Mouse (Mus musculus): ENCODE measurements at regions not wholly inside any gene's neighbourhood (a gene's known extent, or its start where the extent isn't known, plus 50 kb on each side); places are given as distances from the start of the nearest gene placed in this dataset.

- no peak for DNase-seq (ENCODE audit: low spot score in 2 of 2)
Observed at GRCm38 (mm10) chr10:66909905-66910681, 185.8 kb upstream of the Jmjd1c start.

DNA sequence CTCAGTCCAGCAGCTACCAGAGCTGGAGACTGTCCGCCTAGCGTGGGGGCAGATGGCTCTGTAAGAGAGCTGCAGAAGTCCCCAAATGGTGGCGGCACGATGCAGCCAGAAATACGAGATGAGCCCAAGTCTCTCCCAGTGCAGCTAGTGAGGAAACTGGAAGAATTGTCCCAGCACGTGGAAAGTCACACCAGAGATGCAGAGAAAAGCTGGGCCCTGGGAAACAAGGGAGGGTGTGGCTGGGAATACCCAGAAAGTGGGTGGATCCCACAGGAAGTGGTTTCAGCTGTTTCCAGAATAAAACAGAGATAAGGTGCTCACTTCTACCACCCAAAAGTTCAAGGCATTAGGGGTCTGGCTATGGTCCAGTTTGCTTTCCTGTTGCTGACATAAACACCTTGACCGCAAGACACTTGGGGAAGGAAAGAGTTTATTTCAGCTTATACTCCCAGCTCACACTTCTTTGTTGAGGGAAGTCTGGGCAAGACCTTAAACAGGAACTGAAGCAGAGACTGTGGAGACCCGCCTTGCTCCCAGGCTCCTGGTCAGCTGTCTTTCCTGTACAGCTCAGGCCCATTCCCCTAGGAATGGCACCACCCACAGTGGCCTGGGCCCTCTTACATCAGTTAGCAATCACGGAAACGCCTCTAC, 184.5 kb upstream of the Jmjd1c start:
- DNase-seq (ENCODE audit: low spot score in 2 of 2), result no peak

GRCm38 (mm10) chr10:66912440-66912839, 183.5 kb upstream of the Jmjd1c start:
- no peak for DNase-seq (ENCODE audit: low spot score in 2 of 2)

- DNase-seq (ENCODE audit: low spot score in 2 of 2), result no peak
Observed at GRCm38 (mm10) chr10:66913187-66913586, 182.7 kb upstream of the Jmjd1c start.

- DNase-seq (ENCODE audit: low spot score in 2 of 2), result no peak
Observed at GRCm38 (mm10) chr10:66913627-66914026, 182.3 kb upstream of the Jmjd1c start.

- DNase-seq (ENCODE audit: low spot score in 2 of 2), result no peak
Observed at GRCm38 (mm10) chr10:66914288-66914975, 181.5 kb upstream of the Jmjd1c start.

DNA sequence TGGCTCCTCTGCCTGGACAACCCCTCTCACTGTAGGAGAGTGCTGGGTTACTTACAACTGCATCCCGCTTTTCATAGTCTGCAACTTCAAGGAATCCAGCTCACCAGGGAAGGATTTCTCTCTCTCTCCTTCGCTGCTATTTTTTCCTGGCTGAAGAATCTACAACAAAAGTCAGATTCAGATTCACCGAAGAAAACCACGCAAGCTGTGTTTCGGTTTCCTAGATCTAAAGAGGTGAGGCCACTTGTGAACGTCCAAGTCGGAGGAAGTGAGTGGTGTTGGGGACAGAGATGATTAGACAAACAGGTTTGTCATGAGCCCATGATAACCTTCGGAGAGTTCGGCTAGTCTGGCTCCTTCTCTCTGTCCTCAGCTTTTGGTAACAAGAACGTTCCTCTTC, 180.1 kb upstream of the Jmjd1c start:
- no peak for DNase-seq (ENCODE audit: low spot score in 2 of 2)

GRCm38 (mm10) chr10:66917725-66918124, 178.2 kb upstream of the Jmjd1c start:
- DNase-seq (ENCODE audit: low spot score in 2 of 2), result no peak

- DNase-seq (ENCODE audit: low spot score in 2 of 2), result no peak
Observed at GRCm38 (mm10) chr10:66918713-66919112, 177.2 kb upstream of the Jmjd1c start.

DNA sequence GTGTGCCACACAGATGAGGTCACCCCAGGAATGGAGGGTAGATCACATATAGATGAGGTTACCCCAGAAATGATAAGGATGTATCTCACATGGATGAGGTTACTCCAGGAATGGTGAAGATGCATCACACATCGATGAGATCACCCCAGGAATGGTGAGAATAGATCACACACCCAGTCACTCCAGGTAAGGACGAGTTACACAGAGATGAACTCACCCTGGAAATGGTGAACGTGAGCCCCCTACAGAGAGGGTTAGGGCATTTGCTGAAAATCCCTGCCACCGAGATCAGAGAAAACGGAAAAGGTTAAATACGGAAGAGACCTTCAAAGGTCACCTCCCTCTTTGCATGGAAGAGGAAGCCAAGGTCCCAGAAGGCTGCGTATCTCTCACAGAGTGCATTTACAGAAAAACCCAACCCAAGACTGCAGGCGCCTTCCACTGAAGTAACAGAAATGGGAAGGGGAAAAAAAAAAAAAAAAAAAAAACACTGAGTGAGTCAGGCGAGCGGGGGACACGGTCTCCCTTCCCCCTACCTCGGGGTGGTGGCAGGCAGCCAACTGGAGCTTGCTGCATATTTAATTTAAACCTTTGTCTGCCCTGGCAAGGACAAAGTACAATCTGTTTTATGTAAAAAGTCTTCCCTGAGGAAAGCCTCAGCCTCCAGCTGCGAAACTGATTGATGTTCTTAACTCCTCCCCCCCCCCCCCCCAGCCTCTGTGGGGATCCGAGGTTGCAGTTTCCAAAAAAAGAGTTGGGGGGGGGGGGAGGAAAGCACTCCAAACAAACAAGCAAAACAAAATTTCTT, 175.8 kb upstream of the Jmjd1c start:
- peak; percentile 85 to 89 for DNase-seq (ENCODE audit: low spot score in 2 of 2)

DNA sequence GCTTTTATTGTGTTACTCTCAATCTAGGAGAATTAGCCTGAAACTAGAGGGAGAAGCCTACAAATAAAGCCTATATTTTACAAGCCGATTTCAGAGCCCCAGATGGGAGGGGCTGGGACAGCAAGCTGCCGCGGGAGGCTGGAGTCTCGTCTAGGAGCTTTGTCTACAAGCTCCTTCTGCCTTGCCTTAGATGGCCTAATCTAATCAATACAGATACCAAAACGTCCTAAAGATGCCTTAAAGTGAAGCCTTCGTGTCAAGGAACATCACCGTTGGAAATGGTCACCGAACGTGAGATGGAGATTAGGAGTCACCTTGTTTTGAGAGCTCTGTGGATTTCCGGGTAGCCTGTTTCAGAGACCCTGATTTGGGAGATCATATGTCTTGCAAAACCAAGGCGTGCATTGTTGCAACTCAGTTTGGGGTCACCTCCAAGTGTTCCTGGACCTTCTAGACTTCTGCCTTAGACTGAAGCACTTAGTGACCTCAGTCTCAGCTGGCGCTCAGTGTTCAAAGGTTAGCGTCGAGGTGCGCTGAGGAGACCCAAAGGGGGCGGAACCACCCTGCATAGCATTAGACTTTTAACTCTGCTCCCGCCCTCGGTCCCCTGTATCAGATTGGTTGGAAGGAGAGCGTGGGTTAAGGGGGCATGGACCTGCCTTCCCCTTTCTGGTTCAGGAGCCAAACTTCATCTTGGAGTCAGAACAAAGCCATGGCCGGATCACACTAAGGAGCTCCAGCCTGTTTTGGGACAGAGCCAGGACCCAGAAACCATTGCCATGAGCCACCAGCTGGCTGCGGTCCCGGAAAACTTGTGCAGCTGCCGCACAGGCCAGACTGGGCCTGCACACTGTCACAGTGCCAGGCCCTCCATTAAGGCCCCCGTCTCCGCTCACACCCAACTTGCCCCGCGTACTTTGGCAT, 174.9 kb upstream of the Jmjd1c start:
- peak; percentile 89 to 92 for DNase-seq (ENCODE audit: low spot score in 2 of 2)

DNA sequence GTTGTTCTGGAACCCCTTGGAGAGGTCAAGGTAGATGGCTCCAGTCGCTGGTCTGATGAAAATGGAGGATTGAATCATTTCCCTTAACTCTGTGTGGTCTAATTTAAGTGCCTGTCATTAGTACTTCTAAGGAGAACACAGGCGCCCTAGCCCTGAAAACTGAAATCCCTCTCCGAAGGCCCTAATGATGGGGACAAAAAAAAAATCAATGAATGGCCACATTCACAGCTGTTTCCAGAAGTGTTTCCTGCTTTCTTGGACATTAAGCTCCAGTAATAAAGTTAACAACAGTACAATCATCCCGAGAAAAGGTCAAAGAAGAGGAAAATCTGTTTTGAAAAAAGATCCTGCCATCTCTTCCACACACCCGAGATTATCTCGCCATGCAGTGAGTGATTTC, 174.1 kb upstream of the Jmjd1c start:
- DNase-seq (ENCODE audit: low spot score in 2 of 2), result no peak

DNA sequence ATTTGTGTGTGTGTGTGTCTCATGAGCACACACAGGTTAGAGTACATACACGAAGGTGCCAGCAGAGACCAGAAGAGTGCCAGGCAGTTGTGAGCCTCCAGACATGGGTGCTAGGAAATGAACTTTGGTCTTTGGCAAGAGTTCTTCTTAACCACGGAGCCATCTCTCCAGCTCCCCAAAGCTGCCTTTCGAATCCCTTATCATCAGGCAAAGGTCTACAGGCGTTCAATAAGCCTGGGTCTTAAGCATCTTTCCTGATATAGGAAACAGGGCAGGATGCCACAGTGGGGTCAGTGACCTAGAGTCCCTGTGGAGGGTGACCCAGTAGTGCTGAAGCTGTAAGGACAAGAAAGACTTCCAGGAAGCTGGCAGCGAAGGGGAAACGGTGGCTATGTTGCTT, 173.6 kb upstream of the Jmjd1c start:
- DNase-seq (ENCODE audit: low spot score in 2 of 2), result no peak

GRCm38 (mm10) chr10:66923947-66924346, 172.0 kb upstream of the Jmjd1c start:
- no peak for DNase-seq (ENCODE audit: low spot score in 2 of 2)

GRCm38 (mm10) chr10:66924418-66924817, 171.5 kb upstream of the Jmjd1c start:
- DNase-seq (ENCODE audit: low spot score in 2 of 2), result no peak

DNA sequence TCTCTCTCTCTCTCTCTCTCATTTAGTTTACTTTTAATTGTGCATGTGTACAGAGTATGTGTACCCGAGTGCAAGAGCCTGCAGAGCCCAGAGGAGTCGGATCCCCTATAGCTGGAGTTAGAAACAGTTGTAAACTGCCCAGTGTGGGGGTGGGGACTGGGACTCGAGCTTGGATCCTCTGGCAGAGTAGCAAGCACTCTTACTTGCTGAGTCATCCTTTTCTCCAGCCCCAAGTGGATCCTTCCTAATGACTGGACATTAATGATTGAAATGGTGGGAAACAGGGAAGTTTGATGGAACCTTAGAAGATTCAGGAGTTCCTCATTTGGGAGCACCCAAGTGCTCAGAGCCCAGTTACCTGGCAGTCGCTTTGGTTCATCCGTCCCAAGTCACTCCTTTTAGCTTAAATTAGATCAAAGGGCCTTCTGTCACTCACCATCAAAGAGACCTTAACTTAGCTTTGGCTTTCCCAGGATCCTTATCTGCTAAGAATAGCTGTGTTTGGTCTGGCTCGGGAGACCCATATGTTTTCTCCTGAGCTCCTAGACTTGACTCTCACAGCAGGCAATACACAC, 170.3 kb upstream of the Jmjd1c start:
- no peak for DNase-seq (ENCODE audit: low spot score in 2 of 2)

DNA sequence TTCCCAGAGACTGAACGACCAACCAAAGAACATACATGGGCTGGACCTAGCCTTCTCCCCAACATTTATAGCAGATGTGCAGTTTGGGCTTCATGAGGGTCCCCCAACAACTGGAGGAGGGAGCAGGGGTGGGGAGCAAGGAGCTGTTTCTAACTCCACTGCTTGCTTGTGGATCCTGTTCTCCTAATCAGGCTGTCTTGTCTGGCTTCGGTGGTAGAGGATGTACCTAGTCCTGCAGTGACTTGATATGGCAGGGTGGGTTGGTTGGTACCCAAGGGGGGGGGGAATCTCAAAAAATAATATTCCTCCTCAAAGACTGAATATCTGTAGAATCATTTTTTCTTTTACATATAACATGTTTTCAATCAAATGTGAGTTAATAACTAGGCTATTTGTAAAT, 168.3 kb upstream of the Jmjd1c start:
- no peak for DNase-seq (ENCODE audit: low spot score in 2 of 2)

GRCm38 (mm10) chr10:66928211-66928990, 167.5 kb upstream of the Jmjd1c start:
- DNase-seq (ENCODE audit: low spot score in 2 of 2), result no peak

GRCm38 (mm10) chr10:66930563-66930962, 165.4 kb upstream of the Jmjd1c start:
- DNase-seq (ENCODE audit: low spot score in 2 of 2), result no peak

DNA sequence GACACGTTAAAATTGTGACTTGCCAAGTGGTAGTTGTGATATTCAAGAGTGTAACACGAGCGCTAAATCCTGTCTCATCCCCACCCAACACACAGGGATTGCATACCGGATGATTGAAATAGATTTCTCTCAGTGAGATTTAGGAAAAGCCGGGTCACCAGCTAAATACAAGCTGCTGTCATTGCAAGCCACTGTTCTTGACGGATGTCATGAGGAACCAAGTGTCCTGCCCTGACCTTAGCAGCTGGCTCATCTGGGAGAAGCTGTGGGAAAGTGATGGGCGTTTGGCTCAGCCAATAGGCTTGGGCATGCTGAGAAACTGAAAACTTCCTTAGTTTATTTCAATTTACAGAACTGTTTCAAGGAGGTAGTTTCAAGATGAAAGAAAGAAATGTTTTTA, 164.4 kb upstream of the Jmjd1c start:
- DNase-seq (ENCODE audit: low spot score in 2 of 2), result no peak

Data from urinary bladder, postnatal 4 days (tissue).